Mouse (Mus musculus) layer of hippocampus, adult 2 months (tissue): Measurements from ENCODE around the gene Mapk14. TPM values are rescaled to one million over a fixed set of nuclear protein-coding genes. Genes with fewer than 3 reads are reported as not detected.

Source experiments
- DNase-seq, 2 experiments: peaks; one replicate each; pipeline ENCODE4 v3.0.0; 2022; ENCODE audit warnings: low spot score in 2 of 2
- H3K27ac ChIP-seq: fragments of 200-600 bp; 2 replicates; pipeline ENCODE4 v1.8.1; 2022
- H3K4me3 ChIP-seq: fragments of 200-600 bp; 2 replicates; pipeline ENCODE4 v1.8.1; 2022; ENCODE audit warnings: mild to moderate bottlenecking
- CTCF ChIP-seq: fragments of 200-600 bp; conservative IDR thresholded peaks from 2 replicates; pipeline ENCODE4 v1.8.1; 2022; ENCODE audit warnings: antibody characterized with exemption, mild to moderate bottlenecking, moderate library complexity
- total RNA-seq, 2 experiments: library from RNA; stranded (reverse); gene quantifications; 2 replicates each; pipeline ENCODE4 v1.2.3; 2021

Gene Mapk14
- total RNA-seq, 2 experiments from 2014 or later, result 70.6 to 82.7 TPM

DNA sequence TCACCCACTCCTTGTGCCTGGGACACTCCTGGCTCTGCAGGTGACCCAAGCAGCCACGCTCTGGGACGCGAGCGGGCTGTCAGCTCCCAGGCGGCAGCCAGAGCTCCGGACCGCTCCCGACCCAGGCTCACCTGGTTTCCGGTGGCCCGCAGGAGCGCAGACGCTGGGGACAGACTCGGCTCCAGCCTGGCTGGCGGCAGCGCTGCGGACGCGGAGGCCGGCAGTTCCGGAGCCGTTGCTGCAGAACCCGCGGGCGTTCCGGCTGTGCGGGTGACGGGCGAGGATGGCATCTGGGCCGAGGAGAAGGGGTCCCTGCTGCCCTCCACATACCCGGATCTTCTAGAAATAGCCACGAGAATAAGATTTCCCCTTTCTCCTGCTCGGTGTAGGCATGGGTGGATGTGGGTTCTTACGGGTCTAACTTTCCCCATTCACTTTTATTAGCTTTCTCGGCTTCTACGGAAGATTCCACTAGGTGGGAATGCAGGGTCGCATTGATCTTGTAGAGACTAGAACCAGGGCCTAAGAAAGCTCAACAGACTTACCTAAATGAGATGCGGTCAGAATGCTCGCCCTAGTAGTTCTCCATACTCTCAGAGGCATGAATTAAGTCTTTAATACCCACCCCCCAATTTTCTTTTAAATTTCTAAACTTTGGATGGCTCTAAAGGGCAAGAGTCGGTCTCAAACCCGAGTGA is 1.4 kb upstream of the Mapk14 start, which contains the start of gene Slc26a8:
Gene Slc26a8, minus strand, starts transcription at position 648 of the 698 bp plus-strand sequence.
- peak within 1 kb of the TSS; percentile 96 for H3K27ac ChIP-seq
- peak within 1 kb of the TSS; percentile 97 for H3K4me3 ChIP-seq
- TF ChIP-seq CTCF, result no peak
- DNase-seq, result no peak

DNA sequence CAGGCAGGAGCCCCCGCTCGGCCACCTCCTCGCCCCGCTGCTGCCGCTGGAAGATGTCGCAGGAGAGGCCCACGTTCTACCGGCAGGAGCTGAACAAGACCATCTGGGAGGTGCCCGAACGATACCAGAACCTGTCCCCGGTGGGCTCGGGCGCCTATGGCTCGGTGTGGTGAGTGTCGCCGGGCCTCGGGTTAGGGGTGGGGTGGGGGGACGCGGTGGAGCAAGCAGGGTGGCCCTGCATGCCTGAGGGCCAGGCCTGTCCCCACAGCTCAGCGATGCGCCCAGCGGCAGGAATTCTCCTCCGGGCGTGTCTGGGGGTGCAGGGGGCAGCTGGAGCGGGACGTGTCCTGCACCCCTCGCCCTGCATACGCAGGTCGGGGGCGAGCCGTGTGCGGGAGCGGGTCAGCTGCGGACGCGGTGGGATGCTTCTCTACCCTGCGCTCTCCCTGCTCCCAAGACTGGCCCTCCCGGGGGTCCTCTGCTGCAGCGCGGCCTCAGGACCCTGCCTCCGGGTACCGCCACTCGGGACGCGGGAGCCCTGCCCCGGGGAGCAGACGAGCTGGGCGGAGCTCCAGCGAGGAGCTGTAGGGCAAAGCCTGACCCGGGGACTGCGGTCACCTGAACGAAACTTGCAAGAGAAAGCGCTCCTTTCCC is 685 bp downstream of the Mapk14 start:
- H3K4me3 ChIP-seq, result peak overlapping the region; percentile 97
- no peak for DNase-seq
- H3K27ac ChIP-seq, result peak overlapping the region; percentile 96
- no peak; the same call in 1 of the 2 replicates for TF ChIP-seq CTCF

DNA sequence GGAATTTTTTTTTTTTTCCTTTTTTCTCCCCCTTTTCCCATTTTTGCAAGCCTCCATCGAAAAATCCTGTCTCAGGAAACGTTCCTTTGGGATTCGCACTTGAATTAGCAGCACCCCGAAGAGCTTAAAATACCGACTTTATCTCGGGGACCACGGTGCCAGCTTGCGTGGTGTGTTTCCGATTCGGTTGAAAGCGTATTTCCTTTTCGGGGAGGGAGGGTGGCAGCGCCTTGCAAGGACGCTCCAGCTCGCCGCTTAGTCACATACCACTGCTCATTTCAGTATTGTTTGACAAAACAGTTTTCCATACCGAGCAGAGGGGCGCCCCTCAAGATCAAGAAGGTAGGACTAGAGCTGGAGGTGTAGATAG is 1.2 kb downstream of the Mapk14 start:
- Histone ChIP-seq H3K4me3 (peak overlapping the region; percentile 97), H3K27ac (peak overlapping the region; percentile 96)
- peak in 1 of 2 experiments; percentile 35 for DNase-seq
- no peak for TF ChIP-seq CTCF

DNA sequence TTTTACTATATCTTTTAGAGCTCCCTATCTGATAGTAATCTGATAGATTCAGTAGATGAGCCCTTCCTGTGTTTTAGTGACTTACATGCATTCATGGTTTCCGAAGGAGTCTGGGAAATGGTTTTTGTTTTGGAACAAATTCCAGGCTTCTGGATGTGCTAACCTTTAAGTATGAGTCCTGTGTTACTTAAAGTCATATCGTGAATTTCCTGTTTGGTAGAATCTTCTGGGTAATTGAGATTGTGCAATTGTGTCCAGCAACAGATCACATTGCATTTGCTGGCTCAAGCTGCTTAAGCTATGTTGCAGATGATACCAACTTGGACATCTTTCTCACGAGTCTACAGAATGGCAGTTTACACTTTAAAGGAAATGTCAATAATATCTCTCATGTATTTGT is 2.0 kb downstream of the Mapk14 start:
- no peak for DNase-seq
- no peak for TF ChIP-seq CTCF
- peak overlapping the region; percentile 97 for H3K4me3 ChIP-seq

DNA sequence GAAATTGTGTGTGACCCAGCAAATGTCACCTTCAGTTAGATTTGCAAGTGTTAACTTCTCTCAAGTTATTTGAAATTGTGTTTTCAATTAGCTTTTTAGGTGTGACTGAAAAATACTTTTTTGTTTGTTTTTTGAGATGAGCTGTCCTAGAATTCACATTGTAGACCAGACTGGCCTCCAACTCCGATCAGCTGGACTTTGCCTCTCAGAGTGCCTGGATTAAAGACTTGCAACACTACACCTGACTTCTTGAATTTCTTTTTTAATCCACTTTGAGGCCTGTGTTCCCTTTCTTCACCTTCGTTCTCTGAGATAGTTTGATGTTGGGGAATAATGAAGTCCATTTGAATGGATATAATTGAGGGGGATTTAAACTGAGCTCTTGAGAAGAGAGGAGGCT is 2.9 kb downstream of the Mapk14 start:
- peak overlapping the region; percentile 24; the same call in 1 of the 2 replicates for H3K27ac ChIP-seq
- TF ChIP-seq CTCF, result no peak
- peak overlapping the region; percentile 97 for H3K4me3 ChIP-seq
- DNase-seq, result no peak

More for the DNA sequence above, 2.0 kb downstream of the Mapk14 start:
- H3K27ac ChIP-seq, result peak overlapping the region; percentile 96; the same call in 1 of the 2 replicates

DNA sequence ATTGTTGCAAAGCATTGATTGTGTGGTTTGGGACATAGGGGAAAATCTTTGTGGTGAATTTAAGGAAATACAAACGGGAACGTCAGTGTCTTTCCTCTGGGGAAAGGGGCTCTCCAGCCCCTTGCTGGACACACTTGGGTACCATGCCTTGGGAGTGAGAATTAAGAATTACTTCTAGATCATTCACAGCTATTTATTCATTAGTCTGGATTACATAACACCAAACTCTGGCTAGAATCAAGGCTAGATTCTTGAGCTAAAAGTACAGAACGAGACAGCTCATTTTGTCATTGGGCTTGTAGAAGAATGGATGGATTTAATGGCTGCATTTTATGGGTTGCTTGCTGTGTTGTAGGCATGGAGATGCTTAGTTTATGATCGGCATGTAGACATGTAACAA is 3.7 kb downstream of the Mapk14 start:
- no peak for TF ChIP-seq CTCF

DNA sequence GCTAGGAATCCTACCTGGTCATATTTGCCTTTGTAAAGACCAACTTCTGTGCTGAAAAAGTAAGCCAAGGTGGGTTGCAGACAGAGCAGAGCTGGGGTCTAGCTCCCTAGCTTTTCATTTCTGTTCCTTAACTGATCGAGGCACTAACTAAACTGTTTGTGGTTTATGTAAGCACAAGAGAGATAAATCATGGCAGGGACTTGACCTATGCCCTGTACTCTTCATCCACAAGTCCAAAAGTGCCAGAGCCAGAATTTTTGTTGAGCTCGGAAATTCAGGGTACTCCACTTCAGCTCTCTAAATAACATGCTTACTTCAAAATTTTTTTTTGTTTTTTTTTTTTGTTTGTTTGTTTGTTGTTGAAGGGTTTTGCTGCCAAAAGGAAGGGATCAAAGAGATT is 5.5 kb downstream of the Mapk14 start:
- DNase-seq, result no peak
- H3K4me3 ChIP-seq, result peak overlapping the region; percentile 14; the same call in 1 of the 2 replicates
- peak overlapping the region; percentile 84 for H3K27ac ChIP-seq
- TF ChIP-seq CTCF, result no peak

More for the DNA sequence above, 3.7 kb downstream of the Mapk14 start:
- Histone ChIP-seq H3K27ac (no peak overlapping the region), H3K4me3 (no peak overlapping the region)
- no peak for DNase-seq

DNA sequence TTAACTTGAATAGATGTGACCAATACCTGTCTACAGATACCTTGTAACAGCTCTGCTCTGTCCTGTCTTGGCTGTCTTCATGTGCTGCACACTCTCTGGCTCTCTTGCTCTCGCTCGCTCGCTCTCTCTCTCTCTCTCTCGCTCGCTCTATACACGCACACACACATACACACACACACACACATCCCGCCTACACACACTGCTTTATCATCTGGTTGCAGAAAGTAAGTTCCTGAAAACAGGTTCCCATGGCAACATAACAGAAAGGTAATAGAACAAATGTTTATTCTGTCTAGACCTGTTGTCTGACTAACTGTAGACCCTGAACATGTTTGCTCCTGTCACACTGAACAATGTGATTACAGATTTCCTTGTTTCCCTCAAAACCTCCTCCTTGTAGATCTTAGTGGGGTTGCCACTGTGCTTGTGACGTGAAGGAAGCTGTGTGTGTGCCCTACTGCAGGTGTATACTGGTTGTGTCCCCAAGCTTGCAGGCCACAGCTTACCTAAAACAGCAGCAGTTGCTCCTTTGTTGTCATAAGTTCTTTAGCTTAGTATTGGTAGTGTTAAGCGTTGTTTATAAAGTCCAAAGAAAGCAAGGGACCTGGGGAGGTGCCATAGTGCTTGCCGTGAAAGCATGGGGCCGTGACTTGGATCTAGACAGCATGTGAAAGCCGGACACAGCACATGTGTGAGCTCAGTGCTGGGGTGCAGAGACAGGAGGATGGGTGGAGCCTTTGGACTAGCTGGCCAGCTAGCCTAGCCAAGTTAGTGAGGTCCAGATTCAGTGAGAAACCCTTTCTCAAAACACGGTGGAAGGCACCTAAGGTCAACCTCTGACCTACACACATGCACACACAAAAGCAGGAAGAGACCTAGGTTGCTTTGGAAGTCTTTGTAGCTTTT is 6.4 kb downstream of the Mapk14 start:
- no peak for TF ChIP-seq CTCF
- peak in 1 of 2 experiments; percentile 52 for DNase-seq

DNA sequence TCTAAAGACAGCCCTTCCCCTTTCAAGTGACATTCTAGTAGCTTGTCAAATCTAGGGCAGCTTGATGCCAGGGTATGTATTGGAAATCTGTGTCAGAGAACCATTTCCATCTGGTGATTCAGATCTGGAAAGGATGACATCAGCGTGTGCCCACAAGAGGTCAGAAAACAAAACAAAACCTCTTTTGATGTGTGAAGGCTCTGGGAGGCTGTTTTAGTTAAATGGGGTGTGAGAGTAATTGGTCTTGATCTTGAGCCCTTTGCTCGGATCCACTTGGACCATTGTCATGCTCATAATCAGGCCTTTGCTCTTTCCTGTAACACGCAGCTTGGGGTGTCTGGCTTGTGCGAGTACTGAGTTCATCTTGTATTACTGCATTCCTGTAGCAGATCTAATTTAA is 7.1 kb downstream of the Mapk14 start:
- TF ChIP-seq CTCF, result no peak
- no peak for DNase-seq
- Histone ChIP-seq H3K27ac (peak overlapping the region; percentile 84), H3K4me3 (no peak overlapping the region; the same call in 1 of the 2 replicates)

More for the DNA sequence above, 6.4 kb downstream of the Mapk14 start:
- H3K4me3 ChIP-seq, result peak overlapping the region; percentile 14; the same call in 1 of the 2 replicates
- H3K27ac ChIP-seq, result peak overlapping the region; percentile 84

DNA sequence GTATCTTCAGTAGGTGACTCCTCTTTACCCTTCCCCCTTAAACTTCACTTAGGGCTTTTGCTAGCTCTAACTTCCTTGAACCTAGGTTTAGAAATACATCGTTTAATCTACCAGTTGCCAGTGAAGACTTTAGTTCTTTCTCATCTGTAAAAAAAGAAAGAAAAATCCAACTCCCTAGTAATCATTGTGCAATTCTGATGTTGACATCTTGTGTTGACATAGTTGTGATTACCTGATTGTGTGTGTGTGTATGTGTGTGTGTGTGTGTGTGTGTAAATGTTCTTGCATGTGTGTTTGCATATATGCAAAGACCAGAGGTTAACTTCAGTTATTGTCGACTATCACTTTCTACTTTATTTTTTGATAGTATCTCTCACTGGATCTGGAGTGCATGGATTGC is 7.5 kb downstream of the Mapk14 start:
- TF ChIP-seq CTCF, result no peak
- Histone ChIP-seq H3K4me3 (no peak overlapping the region), H3K27ac (peak overlapping the region; percentile 84)
- no peak for DNase-seq

DNA sequence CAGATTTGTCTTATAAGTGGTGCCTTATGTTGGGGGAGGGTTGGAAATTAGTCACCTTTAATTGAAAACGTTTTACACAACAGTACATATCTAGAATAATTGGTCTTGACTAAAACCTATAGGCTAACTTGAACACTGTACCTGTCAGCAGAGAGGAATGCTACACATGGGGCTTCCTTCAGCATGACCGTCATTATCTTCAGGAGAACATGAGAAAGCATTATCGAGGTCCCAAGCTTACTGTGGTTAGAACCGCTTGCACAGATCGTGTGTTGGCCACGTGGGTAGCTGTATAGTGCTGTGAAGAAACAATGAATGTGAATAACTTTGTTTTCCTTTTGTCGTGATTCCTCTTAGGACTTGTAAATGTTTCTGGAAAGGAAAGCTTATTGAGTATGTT is 8.7 kb downstream of the Mapk14 start:
- H3K4me3 ChIP-seq, result no peak overlapping the region
- TF ChIP-seq CTCF, result no peak
- DNase-seq, result no peak
- H3K27ac ChIP-seq, result no peak overlapping the region

DNA sequence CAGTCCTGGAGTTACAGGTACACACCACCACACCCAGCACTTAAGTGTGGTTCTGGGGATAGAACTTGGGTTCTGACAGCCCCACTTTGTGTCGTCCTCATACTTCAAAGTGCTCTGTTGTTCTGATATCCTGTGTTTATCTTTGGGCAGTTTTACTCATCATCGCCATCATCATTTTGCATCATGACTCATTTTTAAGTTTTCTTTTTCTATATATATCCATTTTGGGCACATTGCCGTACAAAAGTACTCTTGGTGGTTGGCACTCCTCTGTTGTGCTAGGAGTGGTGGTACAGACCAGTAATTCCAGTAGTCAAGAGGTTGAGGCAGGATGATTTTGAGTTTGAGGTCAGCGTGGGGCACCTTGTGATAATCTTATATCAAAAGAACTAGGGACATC is 10.0 kb downstream of the Mapk14 start:
- Histone ChIP-seq H3K4me3 (no peak overlapping the region), H3K27ac (no peak overlapping the region)
- TF ChIP-seq CTCF, result no peak
- no peak for DNase-seq

DNA sequence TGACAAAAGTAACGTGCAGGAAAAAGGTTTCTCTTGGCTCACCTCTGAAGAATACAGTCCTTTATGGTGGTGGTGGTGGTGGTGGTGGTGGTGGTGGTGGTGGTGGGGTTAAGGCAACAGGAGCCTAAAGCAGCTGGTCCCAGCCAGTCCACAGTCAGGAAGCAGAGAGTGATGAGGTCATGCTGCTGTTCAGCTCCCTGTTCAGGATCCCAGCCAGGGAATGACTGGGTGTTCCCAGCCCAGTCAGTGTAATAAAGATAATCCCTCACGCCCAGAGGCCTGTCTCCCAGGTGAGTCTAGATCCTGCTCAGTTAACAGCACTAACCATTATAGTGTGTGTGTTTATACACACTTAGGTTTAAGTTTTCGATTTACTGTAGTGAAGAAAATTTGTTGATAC is 10.6 kb downstream of the Mapk14 start:
- Histone ChIP-seq H3K27ac (no peak overlapping the region), H3K4me3 (no peak overlapping the region)
- no peak for DNase-seq
- TF ChIP-seq CTCF, result no peak
